Mouse (Mus musculus) T-helper 2 cell (primary cell): ENCODE data around the gene Gm4871.

ENCODE experiments used
- in situ Hi-C: fragments of 300-600 bp; cut with MboI, MseI; formaldehyde crosslinking; loops from one replicate; pipeline ENCODE4 v1.15.1; 2025; ENCODE audit warnings: high pct_unique_total_duplicates

Gene Gm4871

DNA sequence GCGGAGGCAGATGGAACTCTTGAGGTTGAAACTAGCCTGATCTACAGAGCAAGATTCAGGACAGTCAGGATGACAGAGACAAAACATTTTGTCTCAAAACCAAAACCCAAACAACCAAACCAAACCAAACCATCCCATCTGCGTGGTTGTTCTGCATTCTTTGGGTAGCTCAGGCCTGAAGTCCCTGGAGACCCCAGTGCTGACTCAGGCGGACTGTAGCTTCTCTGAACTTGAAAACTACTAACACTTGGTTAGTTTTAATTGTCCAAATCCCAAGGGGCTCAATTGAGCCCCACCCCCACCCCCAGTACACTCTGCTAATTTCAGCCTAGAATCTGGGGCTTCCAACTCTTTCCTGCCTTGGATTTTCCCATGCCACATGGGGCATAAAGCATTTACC, 29.2 kb downstream of the Gm4871 start:
- in situ Hi-C loops, result loop anchor here (25.0 kb wide), 1 partner anchor 466 kb away; the partner anchor contains the start of gene Nptx2

DNA sequence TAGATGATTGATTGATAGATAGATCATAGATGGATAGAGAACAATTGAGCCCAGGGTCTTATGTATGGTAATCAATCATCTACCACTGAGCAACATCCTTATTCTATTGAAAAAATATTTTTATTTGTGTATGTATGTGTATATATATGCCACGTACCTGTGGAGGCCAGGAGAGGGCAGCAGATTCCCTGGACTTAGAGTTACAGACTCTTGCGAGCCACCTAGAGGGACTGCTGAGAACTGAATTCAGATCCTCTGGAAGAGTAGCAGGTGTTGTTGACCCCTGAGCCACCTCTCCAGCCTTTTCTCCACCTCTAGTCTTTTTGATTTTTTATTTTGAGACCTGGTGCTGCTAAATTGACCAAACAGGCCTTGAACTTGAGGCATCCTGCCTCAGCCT, 34.1 kb downstream of the Gm4871 start:
- in situ Hi-C loops, result no loop called here

DNA sequence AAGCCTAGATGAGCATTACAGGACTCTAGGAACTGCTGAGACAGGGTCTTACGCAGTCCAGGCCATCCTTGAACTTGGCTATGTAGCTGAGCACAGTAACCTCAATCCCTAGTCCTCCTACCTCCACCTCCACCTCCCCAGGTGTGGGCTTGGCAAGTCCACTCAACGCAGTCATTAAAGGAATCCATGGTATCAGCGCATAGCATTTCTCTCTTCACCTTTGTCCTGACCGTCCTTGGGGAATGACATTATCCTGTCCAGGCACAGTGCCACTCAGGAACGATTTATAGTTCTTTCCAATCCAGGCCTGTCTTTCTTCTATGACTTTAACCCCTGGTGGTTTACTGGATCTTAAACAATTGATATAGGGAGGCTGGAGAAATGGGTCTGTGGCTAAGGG, 42.1 kb downstream of the Gm4871 start:
- in situ Hi-C loops, result no loop called here

DNA sequence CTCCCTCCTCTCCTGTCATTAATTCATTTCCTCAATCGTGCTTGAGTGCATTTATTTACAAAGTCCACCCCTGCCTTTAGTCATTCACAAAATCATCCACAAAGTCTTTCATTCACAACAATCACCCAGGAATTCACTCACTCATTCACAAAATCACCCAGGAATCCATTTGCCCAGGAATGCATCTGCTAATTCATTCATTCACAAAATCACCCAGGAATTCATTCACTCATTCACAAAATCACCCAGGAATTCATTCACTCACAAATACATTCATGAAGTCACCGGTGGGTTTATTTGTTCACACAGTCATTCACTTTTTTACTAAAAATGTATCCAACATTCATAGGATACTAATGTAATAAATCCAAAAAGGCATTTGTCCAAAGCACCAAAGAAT, 42.5 kb downstream of the Gm4871 start:
- in situ Hi-C loops, result no loop called here

DNA sequence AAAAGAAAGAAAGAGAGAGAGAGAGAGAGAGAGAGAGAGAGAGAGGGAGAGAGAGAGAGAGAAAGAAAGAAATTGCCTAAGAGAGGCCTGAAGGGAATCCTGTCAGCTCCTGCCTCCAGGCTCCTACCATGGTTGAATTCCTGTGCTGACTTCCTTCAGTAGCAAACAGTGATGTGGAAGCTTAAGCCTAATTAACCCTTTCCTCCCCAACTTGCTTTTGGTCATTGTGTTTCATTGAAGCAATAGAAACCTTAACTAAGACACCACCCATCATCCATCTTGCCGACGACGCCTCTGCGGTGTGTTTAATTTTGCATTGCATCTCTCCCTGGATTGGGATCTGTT, 43.5 kb downstream of the Gm4871 start:
- in situ Hi-C loops, result no loop called here

DNA sequence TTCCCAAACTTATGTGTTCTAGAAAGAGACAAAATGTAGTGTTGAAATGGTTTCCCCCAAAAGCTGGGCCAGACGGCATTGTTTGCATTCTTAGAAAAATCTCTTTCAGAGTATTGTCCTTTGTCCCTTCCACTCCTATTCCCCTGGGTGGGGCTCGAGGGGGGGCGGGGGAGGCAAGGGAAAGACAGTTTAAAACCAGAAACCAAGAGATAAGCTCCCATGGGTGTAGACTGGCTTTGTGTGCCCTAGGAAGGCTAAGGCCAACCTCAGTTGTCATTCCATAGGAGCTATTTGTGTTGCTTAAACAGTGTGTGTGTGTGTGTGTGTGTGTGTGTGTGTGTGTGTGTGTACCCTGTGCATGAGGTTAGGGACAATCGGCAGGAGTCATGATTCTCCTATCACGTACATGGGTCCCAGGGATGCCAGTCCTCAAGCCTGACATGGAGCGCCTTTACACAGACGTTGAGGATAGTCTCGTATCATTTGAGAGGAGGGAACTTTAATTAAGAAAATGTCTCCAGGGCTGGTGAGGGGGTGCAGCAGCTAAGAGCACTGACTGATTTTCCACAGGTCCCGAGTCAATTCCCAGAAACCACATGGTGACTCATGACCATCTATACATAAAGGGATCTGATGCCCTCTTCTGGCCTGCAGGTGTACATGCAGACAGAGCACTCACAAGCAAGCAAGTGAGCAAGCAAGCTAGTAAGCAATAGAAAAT, 44.1 kb downstream of the Gm4871 start:
- in situ Hi-C loops, result no loop called here

DNA sequence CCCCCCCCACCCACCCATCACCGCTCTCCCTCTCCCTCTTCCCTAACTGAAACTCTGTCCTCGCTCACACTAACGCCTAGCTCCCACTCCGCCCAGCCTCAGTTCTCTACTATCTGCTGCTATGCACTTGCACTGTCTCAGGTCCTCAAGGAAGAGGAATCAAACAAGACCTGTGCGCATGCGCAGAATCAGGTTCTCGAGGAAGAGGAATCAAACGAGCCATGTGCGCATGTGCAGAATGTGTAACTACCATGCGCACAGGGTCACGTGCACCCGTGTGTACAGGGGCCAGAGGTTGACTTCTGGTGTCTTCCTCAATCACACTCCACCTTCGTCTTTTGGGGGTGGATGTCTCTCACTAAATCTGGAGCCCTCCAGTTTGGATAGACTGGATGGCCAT, 45.0 kb downstream of the Gm4871 start:
- in situ Hi-C loops, result no loop called here

DNA sequence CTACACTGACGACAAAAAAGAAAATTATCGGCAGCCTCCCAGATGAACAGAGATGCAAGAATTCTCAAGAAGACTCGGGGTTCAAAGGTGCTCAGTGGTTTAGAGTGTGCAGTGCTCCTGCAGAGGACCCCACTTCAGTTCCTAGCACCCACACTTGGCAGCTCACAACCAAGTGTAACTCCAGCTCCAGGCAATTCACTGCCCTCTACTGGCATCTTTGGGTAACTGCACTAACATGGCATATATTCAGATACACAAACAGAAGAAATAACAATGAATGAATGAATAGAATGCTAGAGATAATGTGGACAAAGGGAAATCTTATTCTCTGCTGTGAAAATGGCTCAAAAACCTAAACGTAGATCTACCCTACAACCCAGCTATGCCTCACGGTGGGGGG, 47.7 kb downstream of the Gm4871 start:
- in situ Hi-C loops, result no loop called here

DNA sequence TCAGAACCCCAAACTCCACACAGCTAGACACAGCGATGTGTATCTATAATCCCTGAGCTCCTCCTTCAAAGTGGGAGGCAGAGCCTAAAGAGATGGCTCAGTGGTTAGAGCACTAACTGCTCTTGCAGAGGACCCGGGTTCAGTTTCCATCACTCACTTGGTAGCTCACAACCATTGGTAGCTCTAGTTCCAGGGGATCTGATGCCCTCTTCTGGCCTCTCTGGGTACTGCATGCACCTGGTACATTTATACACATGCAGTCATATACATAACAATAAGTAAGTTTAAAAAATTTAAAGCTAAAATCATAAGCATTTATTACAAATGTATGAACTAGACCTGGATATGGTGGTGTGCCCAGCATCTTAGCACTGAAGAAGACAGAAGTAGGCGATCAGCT, 49.3 kb downstream of the Gm4871 start:
- in situ Hi-C loops, result no loop called here
